Mouse (Mus musculus) hindbrain, embryonic 16.5 days (tissue): Measurements from ENCODE around the gene Ctdnep1. TPM values are rescaled to one million over a fixed set of nuclear protein-coding genes. Genes with fewer than 3 reads are reported as not detected.

Source experiments
- ATAC-seq: fragments of 200-750 bp; cut with Nextera tagmentation; 2 replicates; pipeline ENCODE4 v1.8.0; 2017; ENCODE audit warnings: moderate TSS enrichment, moderate library complexity
- H3K27ac ChIP-seq: fragments of 300-500 bp; sonication (generic); 2 replicates; pipeline ENCODE4 v1.5.1; 2014; ENCODE audit warnings: low read depth, mild to moderate bottlenecking, control low read depth, low read length, moderate library complexity
- H3K27me3 ChIP-seq: fragments of 300-500 bp; sonication (generic); replicated peaks from 2 replicates; pipeline ENCODE4 v1.6.1; 2014; ENCODE audit warnings: low read length; ENCODE audit not compliant: control insufficient read depth, insufficient read depth
- H3K36me3 ChIP-seq: fragments of 300-500 bp; sonication (generic); 2 replicates; pipeline ENCODE4 v1.6.1; 2014; ENCODE audit warnings: mild to moderate bottlenecking, low read length, moderate library complexity, mixed read lengths; ENCODE audit not compliant: control insufficient read depth, insufficient read depth
- H3K4me1 ChIP-seq: fragments of 300-500 bp; sonication (generic); 2 replicates; pipeline ENCODE4 v1.6.1; 2014; ENCODE audit warnings: low read depth, low read length; ENCODE audit not compliant: control insufficient read depth, insufficient read depth
- H3K4me2 ChIP-seq: fragments of 300-500 bp; sonication (generic); 2 replicates; pipeline ENCODE4 v1.6.1; 2014; ENCODE audit warnings: mild to moderate bottlenecking, low read length, control low read depth, moderate library complexity
- H3K4me3 ChIP-seq: fragments of 300-500 bp; sonication (generic); 2 replicates; pipeline ENCODE4 v1.5.1; 2014; ENCODE audit warnings: mild to moderate bottlenecking, low read length, control low read depth, moderate library complexity
- H3K9ac ChIP-seq: fragments of 300-500 bp; sonication (generic); 2 replicates; pipeline ENCODE4 v1.6.1; 2014; ENCODE audit warnings: low read depth, mild to moderate bottlenecking, control low read depth, low read length, moderate library complexity
- H3K9me3 ChIP-seq: fragments of 300-500 bp; sonication (generic); 2 replicates; pipeline ENCODE4 v1.6.1; 2014; ENCODE audit warnings: mild to moderate bottlenecking, low read length, moderate library complexity; ENCODE audit not compliant: control insufficient read depth
- WGBS: fragments of 180-500 bp; shearing (Covaris S2); extraction: QIAGEN DNeasy Blood & Tissue Kit; methylation state at CpG from one replicate; pipeline ENCODE4 v1.1.7; 2014; 5-methylcytosine and 5-hydroxymethylcytosine counted together
- polyA plus RNA-seq: library from polyadenylated mRNA; unstranded; fragments of >200 nt; fragmentation: Nextera tagmentation; extraction: Ambion mirVana; gene quantifications from 2 replicates; pipeline ENCODE4 v1.2.1, GENCODE M21; 2015

Gene Ctdnep1
- 26.9 and 27.4 TPM in 2 replicates for polyA plus RNA-seq

- 0% methylated on average over 31 of the region's 43 CpGs for WGBS
- peak; percentile 36; the same call in 1 of the 2 replicates for ATAC-seq
- peak within 1 kb of the TSS; percentile 91 for H3K4me2 ChIP-seq
- H3K36me3 ChIP-seq = peaks cover 17% of the 10 kb centered on the region
- peak within 1 kb of the TSS; percentile 99 for H3K27ac ChIP-seq
- H3K27me3 ChIP-seq = no peaks in the 10 kb centered on the region
- H3K9ac ChIP-seq = peak within 1 kb of the TSS; percentile 96
- peak within 1 kb of the TSS; percentile 90 for H3K4me3 ChIP-seq
- H3K4me1 ChIP-seq = peaks cover 30% of the 10 kb centered on the region
- H3K9me3 ChIP-seq = no peaks in the 10 kb centered on the region
Observed at GRCm38 (mm10) chr11:69981141-69981762, at the start of gene Ctdnep1. Gene Ctdnep1, plus strand, starts transcription at chr11:69981156.

GRCm38 (mm10) chr11:69931769-69932168 lies 49.2 kb upstream of the Ctdnep1 start:
- no peaks in the 10 kb centered on the region; the same call in 1 of the 2 replicates for H3K27me3 ChIP-seq
- H3K4me1 ChIP-seq = peaks cover 13% of the 10 kb centered on the region
- ATAC-seq = no peak
- H3K4me2 ChIP-seq = no peak overlapping the region
- H3K27ac ChIP-seq = no peak overlapping the region
- no peak overlapping the region for H3K4me3 ChIP-seq
- H3K9ac ChIP-seq = no peak overlapping the region
- H3K9me3 ChIP-seq = no peaks in the 10 kb centered on the region
- 76% methylated on average over 8 of the region's 8 CpGs for WGBS
- no peaks in the 10 kb centered on the region for H3K36me3 ChIP-seq

- no peak for ATAC-seq
- Histone ChIP-seq H3K27me3 (peaks cover 4% of the 10 kb centered on the region; the same call in 1 of the 2 replicates), H3K4me1 (peaks cover 15% of the 10 kb centered on the region), H3K36me3 (no peaks in the 10 kb centered on the region), H3K27ac (no peak overlapping the region), H3K9ac (no peak overlapping the region), H3K9me3 (no peaks in the 10 kb centered on the region), H3K4me2 (no peak overlapping the region), H3K4me3 (no peak overlapping the region)
- 32% methylated on average over 3 of the region's 3 CpGs for WGBS
Observed at GRCm38 (mm10) chr11:69932254-69932653, 48.7 kb upstream of the Ctdnep1 start.

- no peak for ATAC-seq
- Histone ChIP-seq H3K36me3 (no peaks in the 10 kb centered on the region), H3K27me3 (peaks cover 8% of the 10 kb centered on the region; the same call in 1 of the 2 replicates), H3K9ac (no peak overlapping the region), H3K4me1 (peaks cover 15% of the 10 kb centered on the region), H3K27ac (no peak overlapping the region), H3K9me3 (no peaks in the 10 kb centered on the region), H3K4me2 (no peak overlapping the region), H3K4me3 (no peak overlapping the region)
- WGBS = 81% methylated on average over 4 of the region's 4 CpGs
Observed at GRCm38 (mm10) chr11:69933066-69933465, 47.9 kb upstream of the Ctdnep1 start.

GRCm38 (mm10) chr11:69934169-69934568 lies 46.8 kb upstream of the Ctdnep1 start:
- peak overlapping the region; percentile 42 for H3K4me2 ChIP-seq
- H3K4me3 ChIP-seq = 0 out of 2 replicates have a peak overlapping the region, but pooled peaks have one; percentile 7
- H3K27me3 ChIP-seq = peaks cover 11% of the 10 kb centered on the region
- WGBS = under 1% methylated on average over 18 of the region's 18 CpGs
- no peak overlapping the region for H3K9ac ChIP-seq
- peak; percentile 50; the same call in 1 of the 2 replicates for ATAC-seq
- H3K36me3 ChIP-seq = no peaks in the 10 kb centered on the region
- no peak overlapping the region for H3K27ac ChIP-seq
- H3K9me3 ChIP-seq = no peaks in the 10 kb centered on the region
- peaks cover 15% of the 10 kb centered on the region for H3K4me1 ChIP-seq

GRCm38 (mm10) chr11:69934681-69935080 lies 46.3 kb upstream of the Ctdnep1 start:
- H3K9me3 ChIP-seq = no peaks in the 10 kb centered on the region
- no peak for ATAC-seq
- no peaks in the 10 kb centered on the region for H3K36me3 ChIP-seq
- no peak overlapping the region for H3K27ac ChIP-seq
- H3K4me3 ChIP-seq = no peak overlapping the region
- H3K4me2 ChIP-seq = no peak overlapping the region; the same call in 1 of the 2 replicates
- WGBS = 19% methylated on average over 6 of the region's 6 CpGs
- no peak overlapping the region for H3K9ac ChIP-seq
- peaks cover 11% of the 10 kb centered on the region for H3K27me3 ChIP-seq
- peaks cover 15% of the 10 kb centered on the region for H3K4me1 ChIP-seq

- peaks cover 11% of the 10 kb centered on the region for H3K27me3 ChIP-seq
- peak within 1 kb of the TSS; percentile 70 for H3K9ac ChIP-seq
- 2% methylated on average over 54 of the region's 62 CpGs for WGBS
- no peaks in the 10 kb centered on the region for H3K9me3 ChIP-seq
- 0 out of 2 replicates have a peak within 1 kb of the TSS, but pooled peaks have one; percentile 5 for H3K27ac ChIP-seq
- no peaks in the 10 kb centered on the region for H3K36me3 ChIP-seq
- peak within 1 kb of the TSS; percentile 68 for H3K4me3 ChIP-seq
- peak; percentile 92 for ATAC-seq
- peak within 1 kb of the TSS; percentile 99 for H3K4me2 ChIP-seq
- H3K4me1 ChIP-seq = peaks cover 15% of the 10 kb centered on the region
Observed at GRCm38 (mm10) chr11:69935137-69935879, 45.6 kb upstream of the Ctdnep1 start, which contains the start of gene Ybx2. Gene Ybx2, plus strand, starts transcription at chr11:69935796.

GRCm38 (mm10) chr11:69936156-69936555 lies 44.8 kb upstream of the Ctdnep1 start:
- peaks cover 11% of the 10 kb centered on the region for H3K27me3 ChIP-seq
- under 1% methylated on average over 30 of the region's 30 CpGs for WGBS
- H3K9ac ChIP-seq = peak overlapping the region; percentile 70
- H3K4me1 ChIP-seq = peaks cover 15% of the 10 kb centered on the region
- no peaks in the 10 kb centered on the region for H3K36me3 ChIP-seq
- no peak overlapping the region for H3K27ac ChIP-seq
- no peak for ATAC-seq
- H3K9me3 ChIP-seq = no peaks in the 10 kb centered on the region
- H3K4me3 ChIP-seq = peak overlapping the region; percentile 68
- H3K4me2 ChIP-seq = peak overlapping the region; percentile 99

- Histone ChIP-seq H3K27me3 (peaks cover 11% of the 10 kb centered on the region), H3K27ac (no peak overlapping the region), H3K4me2 (peak overlapping the region; percentile 99), H3K4me3 (peak overlapping the region; percentile 68), H3K4me1 (peaks cover 15% of the 10 kb centered on the region), H3K9me3 (no peaks in the 10 kb centered on the region), H3K36me3 (no peaks in the 10 kb centered on the region), H3K9ac (no peak overlapping the region)
- WGBS = 36% methylated on average over 9 of the region's 9 CpGs
- no peak for ATAC-seq
Observed at GRCm38 (mm10) chr11:69936714-69937347, 44.1 kb upstream of the Ctdnep1 start.
